Mouse (Mus musculus): Measurements from ENCODE around the gene Dapp1. TPM values are rescaled to one million over a fixed set of nuclear protein-coding genes. Genes with fewer than 3 reads are reported as not detected.

Gene Dapp1
- total and polyA plus RNA-seq, 3 experiments = 53.5 to 63.6 (median 62.8) TPM

- Histone ChIP-seq H3K4me1 (ENCODE audit: control insufficient read depth in 1 of 2, insufficient read depth in 2 of 2) (peaks cover 15 to 39% of the 10 kb centered on the region in 2 experiments), H3K27ac (ENCODE audit: insufficient read depth, low read depth) (no peak overlapping the region), H3K36me3 (replicated peaks in 1 of 2; ENCODE audit: control insufficient read depth in 1 of 2, insufficient read depth in 1 of 2, low read length in 1 of 2) (no peaks in the 10 kb centered on the region), H3K79me2 (replicated peaks; ENCODE audit: control insufficient read depth, extremely low read depth, insufficient read depth, poor library complexity, severe bottlenecking) (no peaks in the 10 kb centered on the region), H3K4me3 (replicated peaks in 1 of 3; ENCODE audit: low read depth in 2 of 3, low read length in 2 of 3, poor library complexity in 1 of 3) (no peak overlapping the region), H3K4me2 (ENCODE audit: insufficient read depth, low read depth, poor library complexity, severe bottlenecking) (peak overlapping the region; percentile 39), H3K9me3 (replicated peaks; ENCODE audit: low read length) (peaks cover 14% of the 10 kb centered on the region), H3K9ac (ENCODE audit: insufficient read depth, low read depth) (peak overlapping the region; percentile 39), H3K27me3 (replicated peaks) (peaks cover 2% of the 10 kb centered on the region)
- dilution Hi-C loops (cut with MboI; ENCODE audit: extremely low pct_ligation_motif_present, extremely low pct_unique_long_range_greater_than_20kb, low sequenced_read_pairs) = no loop called here
- DNase-seq (ENCODE audit: extremely low read depth) = no peak
- TF ChIP-seq TCF12 (IDR thresholded peaks at IDR 0.05; ENCODE audit: low read depth, low read length) (no peak), ZC3H11A (IDR thresholded peaks at IDR 0.05; ENCODE audit: low read depth, low read length) (no peak), CHD1 (IDR thresholded peaks at IDR 0.05; ENCODE audit: low read depth, low read length) (no peak), JUN (IDR thresholded peaks at IDR 0.05; ENCODE audit: insufficient read depth, low read depth, low read length) (peak; percentile 13; the same call in 1 of the 2 replicates), IRF4 (IDR thresholded peaks at IDR 0.05; ENCODE audit: low read depth, low read length) (peak; percentile 40; the same call in 1 of the 2 replicates), ETS1 (conservative IDR thresholded peaks at IDR 0.05; ENCODE audit: low read depth, low read length) (peak; percentile 49; the same call in 1 of the 2 replicates), MEF2A (IDR thresholded peaks at IDR 0.05; ENCODE audit: borderline replicate concordance, low read depth, low read length) (no peak; the same call in 1 of the 2 replicates), UBTF (IDR thresholded peaks at IDR 0.05; ENCODE audit: low read depth, low read length) (no peak), EP300 (IDR thresholded peaks at IDR 0.05; ENCODE audit: low read length) (0 out of 2 replicates have a peak, but pooled peaks have one; percentile 24), SMC3 (IDR thresholded peaks at IDR 0.05; ENCODE audit: low read depth, low read length) (no peak), RAD21 (IDR thresholded peaks at IDR 0.05; ENCODE audit: low read depth, low read length) (no peak), MAZ (IDR thresholded peaks at IDR 0.05; ENCODE audit: low read depth, low read length) (no peak), NRF1 (IDR thresholded peaks at IDR 0.05; ENCODE audit: low read depth, low read length) (no peak), NELFE (IDR thresholded peaks at IDR 0.05; ENCODE audit: low read depth, low read length) (no peak), SIN3A (IDR thresholded peaks at IDR 0.05; ENCODE audit: low read length) (peak; percentile 77; the same call in 1 of the 2 replicates), POLR2A (IDR thresholded peaks at IDR 0.05; ENCODE audit: low read depth, low read length) (no peak), CHD2 (IDR thresholded peaks at IDR 0.05; ENCODE audit: low read length) (no peak), MYC (IDR thresholded peaks at IDR 0.05; ENCODE audit: low read depth, low read length) (no peak), JUND (conservative IDR thresholded peaks at IDR 0.05; ENCODE audit: low read depth, low read length) (no peak)
- in situ Hi-C loops (cut with MboI; ENCODE audit: low pct_ligation_motif_present, low pct_unique_long_range_greater_than_20kb, low sequenced_read_pairs) = no loop called here
Measured at GRCm38 (mm10) chr3:138012351-138012750, 31.0 kb upstream of the Dapp1 start.

GRCm38 (mm10) chr3:138008152-138008551 lies 26.8 kb upstream of the Dapp1 start:
- Histone ChIP-seq H3K9me3 (replicated peaks; ENCODE audit: low read length) (peaks cover 7% of the 10 kb centered on the region), H3K4me3 (replicated peaks in 1 of 3; ENCODE audit: low read depth in 2 of 3, low read length in 2 of 3, poor library complexity in 1 of 3) (no peak overlapping the region), H3K79me2 (replicated peaks; ENCODE audit: control insufficient read depth, extremely low read depth, insufficient read depth, poor library complexity, severe bottlenecking) (no peaks in the 10 kb centered on the region), H3K9ac (ENCODE audit: insufficient read depth, low read depth) (no peak overlapping the region; the same call in 1 of the 2 replicates), H3K4me2 (ENCODE audit: insufficient read depth, low read depth, poor library complexity, severe bottlenecking) (no peak overlapping the region), H3K27me3 (replicated peaks) (no peaks in the 10 kb centered on the region), H3K4me1 (ENCODE audit: control insufficient read depth in 1 of 2, insufficient read depth in 2 of 2) (peaks cover 12 to 44% of the 10 kb centered on the region in 2 experiments), H3K36me3 (replicated peaks in 1 of 2; ENCODE audit: control insufficient read depth in 1 of 2, insufficient read depth in 1 of 2, low read length in 1 of 2) (no peaks in the 10 kb centered on the region), H3K27ac (ENCODE audit: insufficient read depth, low read depth) (no peak overlapping the region)
- TF ChIP-seq POLR2A (IDR thresholded peaks at IDR 0.05; ENCODE audit: low read depth, low read length) (no peak), MEF2A (IDR thresholded peaks at IDR 0.05; ENCODE audit: borderline replicate concordance, low read depth, low read length) (no peak), GABPA (IDR thresholded peaks at IDR 0.05; ENCODE audit: insufficient replicate concordance, low read depth, low read length) (no peak), HCFC1 (IDR thresholded peaks at IDR 0.05; ENCODE audit: low read depth, low read length) (no peak), IRF4 (IDR thresholded peaks at IDR 0.05; ENCODE audit: low read depth, low read length) (peak; percentile 53; the same call in 1 of the 2 replicates), ZKSCAN1 (IDR thresholded peaks at IDR 0.05; ENCODE audit: borderline replicate concordance, low read depth, low read length) (no peak), MYC (IDR thresholded peaks at IDR 0.05; ENCODE audit: low read depth, low read length) (no peak), MAZ (IDR thresholded peaks at IDR 0.05; ENCODE audit: low read depth, low read length) (no peak)
- DNase-seq (ENCODE audit: extremely low read depth) = no peak
- in situ Hi-C loops (cut with MboI; ENCODE audit: low pct_ligation_motif_present, low pct_unique_long_range_greater_than_20kb, low sequenced_read_pairs) = no loop called here
- dilution Hi-C loops (cut with MboI; ENCODE audit: extremely low pct_ligation_motif_present, extremely low pct_unique_long_range_greater_than_20kb, low sequenced_read_pairs) = no loop called here

Data from CH12.LX (cell line).